Mouse (Mus musculus) retina, adult 2 months (tissue): ENCODE results near the gene Guca1b.
A peak's percentile ranks its signal among the peaks of the same experiment; 100 is the strongest.
"Not testable (repeated sequence)": the region's sequence is repeated elsewhere in the genome, so short reads cannot be mapped to it uniquely, and the experiment has no call there.

ENCODE experiments used
- DNase-seq: peaks from one replicate; pipeline ENCODE4 v3.0.0-alpha.2; 2012; ENCODE audit warnings: low read depth, low spot score

The Guca1b gene

GRCm38 (mm10) chr17:47409897-47410861 is 25.0 kb downstream of the Guca1b start:
- not testable (repeated sequence) for DNase-seq

- DNase-seq = no peak
These were observed 35.0 kb downstream of the Guca1b start for GRCm38 (mm10) chr17:47420195-47420594.

- no peak for DNase-seq
These were observed 36.4 kb downstream of the Guca1b start for GRCm38 (mm10) chr17:47421566-47421965.

GRCm38 (mm10) chr17:47422616-47423015 is 37.4 kb downstream of the Guca1b start:
- DNase-seq = not testable (repeated sequence)

- no peak for DNase-seq
These were observed 39.0 kb downstream of the Guca1b start for GRCm38 (mm10) chr17:47424186-47424585.

- DNase-seq = peak; percentile 16
These were observed 42.1 kb downstream of the Guca1b start for GRCm38 (mm10) chr17:47427316-47427715.

GRCm38 (mm10) chr17:47428831-47429304 is 43.7 kb downstream of the Guca1b start:
- peak; percentile 67 for DNase-seq

- DNase-seq = peak; percentile 13
These were observed 45.6 kb downstream of the Guca1b start for GRCm38 (mm10) chr17:47430815-47431214.

- DNase-seq = no peak
These were observed 51.1 kb downstream of the Guca1b start, which contains the start of gene AI661453 for GRCm38 (mm10) chr17:47436156-47436906. Gene AI661453, plus strand, starts transcription at chr17:47436615.

- no peak for DNase-seq
These were observed 51.8 kb downstream of the Guca1b start, which contains the start of gene 1700001C19Rik for GRCm38 (mm10) chr17:47436907-47437547. Gene 1700001C19Rik, minus strand, starts transcription at chr17:47437376.

GRCm38 (mm10) chr17:47438611-47439010 is 53.4 kb downstream of the Guca1b start:
- DNase-seq = no peak

GRCm38 (mm10) chr17:47439396-47440028 is 54.3 kb downstream of the Guca1b start:
- DNase-seq = no peak

- DNase-seq = no peak
These were observed 55.2 kb downstream of the Guca1b start for GRCm38 (mm10) chr17:47440359-47440890.

GRCm38 (mm10) chr17:47441296-47442051 is 56.3 kb downstream of the Guca1b start:
- DNase-seq = no peak

- DNase-seq = no peak
These were observed 57.1 kb downstream of the Guca1b start for GRCm38 (mm10) chr17:47442271-47442670.
